Mouse (Mus musculus) heart, postnatal 0 days (tissue): ENCODE measurements at regions not wholly inside any gene's neighbourhood (a gene's known extent, or its start where the extent isn't known, plus 50 kb on each side); places are given as distances from the start of the nearest gene placed in this dataset.

Experiments
- ATAC-seq: fragments of 200-750 bp; cut with Nextera tagmentation; 2 replicates; pipeline ENCODE4 v1.8.0; 2017; ENCODE audit warnings: low read depth, moderate number of reproducible peaks, moderate library complexity; ENCODE audit not compliant: insufficient read depth
- DNase-seq: peaks from one replicate; pipeline ENCODE4 v3.0.0-alpha.2; 2016; ENCODE audit warnings: low spot score
- H3K27ac ChIP-seq: fragments of 300-500 bp; sonication (generic); 2 replicates; pipeline ENCODE4 v1.5.1; 2014; ENCODE audit warnings: low read depth, mild to moderate bottlenecking
- H3K27me3 ChIP-seq: fragments of 300-500 bp; sonication (generic); 2 replicates; pipeline ENCODE4 v1.6.1; 2014; ENCODE audit warnings: low read length, mixed read lengths; ENCODE audit not compliant: control insufficient read depth, insufficient read depth
- H3K36me3 ChIP-seq: fragments of 300-500 bp; sonication (generic); replicated peaks from 2 replicates; pipeline ENCODE4 v1.6.1; 2014; ENCODE audit warnings: low read length, mixed read lengths; ENCODE audit not compliant: control insufficient read depth, insufficient read depth
- H3K4me1 ChIP-seq: fragments of 300-500 bp; sonication (generic); 2 replicates; pipeline ENCODE4 v1.6.1; 2014; ENCODE audit warnings: antibody characterized with exemption; ENCODE audit not compliant: control insufficient read depth, insufficient read depth
- H3K4me2 ChIP-seq: fragments of 300-500 bp; sonication (generic); 2 replicates; pipeline ENCODE4 v1.6.1; 2014; ENCODE audit warnings: low read depth, mild to moderate bottlenecking, low read length, moderate library complexity
- H3K4me3 ChIP-seq: fragments of 300-500 bp; sonication (generic); 2 replicates; pipeline ENCODE4 v1.5.1; 2014; ENCODE audit warnings: low read depth, low read length
- H3K9ac ChIP-seq: fragments of 300-500 bp; sonication (generic); replicated peaks from 2 replicates; pipeline ENCODE4 v1.6.1; 2014; ENCODE audit warnings: low read depth, low read length, mixed read lengths
- H3K9me3 ChIP-seq: fragments of 300-500 bp; sonication (generic); replicated peaks from 2 replicates; pipeline ENCODE4 v1.6.1; 2016; ENCODE audit warnings: low read length; ENCODE audit not compliant: control insufficient read depth
- CTCF ChIP-seq: IDR thresholded peaks from 2 replicates; pipeline ENCODE4 v1.5.1; 2016; ENCODE audit warnings: antibody characterized with exemption, control low read depth, low read depth
- EP300 ChIP-seq: IDR thresholded peaks from 2 replicates; pipeline ENCODE4 v1.6.1; 2016; ENCODE audit warnings: antibody characterized with exemption, low read depth
- WGBS: fragments of 180-500 bp; shearing (Covaris S2); extraction: QIAGEN DNeasy Blood & Tissue Kit; methylation state at CpG from one replicate; pipeline ENCODE4 v1.1.7; 2014; 5-methylcytosine and 5-hydroxymethylcytosine counted together

GRCm38 (mm10) chr19:14922238-14922637, 324.4 kb upstream of the Tle4 start:
- ATAC-seq: no peak
- no peak for TF ChIP-seq CTCF
- TF ChIP-seq EP300: no peak
- DNase-seq: no peak
- H3K27ac ChIP-seq: no peak overlapping the region
- no peak overlapping the region for H3K4me3 ChIP-seq
- no peaks in the 10 kb centered on the region for H3K9me3 ChIP-seq
- H3K27me3 ChIP-seq: no peaks in the 10 kb centered on the region
- WGBS: 79% methylated on average over 1 of the region's 1 CpGs
- H3K4me1 ChIP-seq: no peaks in the 10 kb centered on the region
- H3K36me3 ChIP-seq: no peaks in the 10 kb centered on the region
- no peak overlapping the region for H3K9ac ChIP-seq
- no peak overlapping the region for H3K4me2 ChIP-seq

GRCm38 (mm10) chr19:14911056-14911850, 313.4 kb upstream of the Tle4 start:
- Histone ChIP-seq H3K4me1 (no peaks in the 10 kb centered on the region), H3K9me3 (no peaks in the 10 kb centered on the region), H3K4me3 (no peak overlapping the region), H3K4me2 (no peak overlapping the region), H3K9ac (no peak overlapping the region), H3K36me3 (no peaks in the 10 kb centered on the region), H3K27me3 (no peaks in the 10 kb centered on the region), H3K27ac (no peak overlapping the region)
- no peak for TF ChIP-seq CTCF
- no peak for DNase-seq
- WGBS: 81% methylated on average over 11 of the region's 11 CpGs
- no peak for ATAC-seq

DNA sequence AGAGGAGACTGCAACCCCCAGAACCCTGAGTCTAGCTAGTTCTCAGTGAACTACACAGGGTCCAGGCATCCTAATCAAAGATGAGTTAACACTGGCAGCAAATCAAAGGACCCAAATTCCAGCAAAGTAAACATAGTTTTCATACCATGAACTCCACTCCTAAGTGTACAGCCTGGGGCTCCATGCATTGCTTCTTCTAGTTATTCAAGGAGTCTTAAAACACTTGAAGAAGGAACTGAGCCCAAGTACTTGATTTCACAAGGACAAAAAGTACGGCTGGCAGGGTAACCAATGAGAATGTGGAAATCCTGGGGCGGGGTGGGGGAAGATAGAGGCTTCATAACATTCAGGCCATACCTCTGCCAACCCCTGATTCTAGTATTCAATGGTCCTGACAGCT, 297.0 kb upstream of the Tle4 start:
- 0 out of 2 replicates have a peak, but pooled peaks cover 2% of the 10 kb centered on the region for H3K4me1 ChIP-seq
- no peak for DNase-seq
- H3K9me3 ChIP-seq: no peaks in the 10 kb centered on the region
- no peak overlapping the region for H3K4me2 ChIP-seq
- no peaks in the 10 kb centered on the region for H3K36me3 ChIP-seq
- no peak overlapping the region for H3K27ac ChIP-seq
- 78% methylated on average over 2 of the region's 2 CpGs for WGBS
- no peak for ATAC-seq
- TF ChIP-seq EP300 (no peak), CTCF (no peak)
- no peak overlapping the region for H3K4me3 ChIP-seq
- no peak overlapping the region for H3K9ac ChIP-seq
- peaks cover 3% of the 10 kb centered on the region; the same call in 1 of the 2 replicates for H3K27me3 ChIP-seq

GRCm38 (mm10) chr19:14892390-14892758, 294.5 kb upstream of the Tle4 start:
- Histone ChIP-seq H3K27ac (no peak overlapping the region), H3K4me3 (no peak overlapping the region), H3K36me3 (no peaks in the 10 kb centered on the region), H3K4me1 (0 out of 2 replicates have a peak, but pooled peaks cover 2% of the 10 kb centered on the region), H3K27me3 (peaks cover 24% of the 10 kb centered on the region), H3K9ac (no peak overlapping the region), H3K9me3 (no peaks in the 10 kb centered on the region), H3K4me2 (no peak overlapping the region)
- WGBS: 78% methylated on average over 6 of the region's 6 CpGs
- DNase-seq (no peak), ATAC-seq (no peak)
- TF ChIP-seq CTCF: no peak

- Histone ChIP-seq H3K4me2 (no peak overlapping the region), H3K36me3 (no peaks in the 10 kb centered on the region), H3K9me3 (no peaks in the 10 kb centered on the region), H3K4me3 (no peak overlapping the region), H3K27me3 (peaks cover 24% of the 10 kb centered on the region), H3K4me1 (0 out of 2 replicates have a peak, but pooled peaks cover 2% of the 10 kb centered on the region), H3K27ac (no peak overlapping the region), H3K9ac (no peak overlapping the region)
- ATAC-seq (no peak), DNase-seq (no peak)
- WGBS: 50% methylated on average over 7 of the region's 8 CpGs
- no peak for TF ChIP-seq EP300
- TF ChIP-seq CTCF: no peak
Observed at GRCm38 (mm10) chr19:14891689-14892389, 294.0 kb upstream of the Tle4 start.

GRCm38 (mm10) chr19:14891090-14891428, 293.2 kb upstream of the Tle4 start:
- Histone ChIP-seq H3K9me3 (no peaks in the 10 kb centered on the region), H3K27ac (no peak overlapping the region), H3K4me2 (peak overlapping the region; percentile 66), H3K4me1 (0 out of 2 replicates have a peak, but pooled peaks cover 2% of the 10 kb centered on the region), H3K9ac (no peak overlapping the region), H3K27me3 (peaks cover 24% of the 10 kb centered on the region), H3K36me3 (no peaks in the 10 kb centered on the region), H3K4me3 (peak overlapping the region; percentile 34)
- ATAC-seq (no peak), DNase-seq (no peak)
- TF ChIP-seq CTCF (no peak), EP300 (no peak)
- 7% methylated on average over 9 of the region's 9 CpGs for WGBS
